Comparison of ENCODE assay signal across 9 mouse cellular contexts in genomic region chr11:117617368-117617908, GRCm38 (mm10). TPM values are rescaled to one million over a fixed set of nuclear protein-coding genes. Genes with fewer than 3 reads are reported as not detected.
DNase-seq lines count a peak whose midpoint lies in the region; ATAC-seq lines count a peak whose summit lies in the region.
"Had no signal": no experiment of that assay in that cellular context is flagged by ENCODE, and none has a peak within 500 bp of the region (broad histone marks: within the 10 kb centered on the region; RNA-seq: fewer than 3 reads in every experiment).

No protein-coding gene starts in this region.

- ATAC-seq in forebrain, embryonic 11.5 days (replicated peaks; ENCODE audit: low FRiP score): no peak
- ATAC-seq in lung, embryonic 16.5 days (ENCODE audit: low read depth): peak; percentile 49; the same call in 1 of the 2 replicates
- ATAC-seq in liver, embryonic 13.5 days (ENCODE audit: low read depth): no peak
- no peak for ATAC-seq in erythroblast, adult 5-6 weeks (replicated peaks; ENCODE audit: low FRiP score, poor library complexity, severe bottlenecking)

- no peaks in the 10 kb centered on the region for H3K9me3 ChIP-seq in forebrain, embryonic 11.5 days (ENCODE audit: control insufficient read depth, low read length)
- no peaks in the 10 kb centered on the region for H3K9me3 ChIP-seq in forebrain, embryonic 10.5 days
- no peaks in the 10 kb centered on the region for H3K9me3 ChIP-seq in lung, embryonic 16.5 days (ENCODE audit: control insufficient read depth, low read length)
- H3K9me3 ChIP-seq in liver, embryonic 13.5 days (replicated peaks): no peaks in the 10 kb centered on the region

- H3K4me3 ChIP-seq in forebrain, embryonic 11.5 days (ENCODE audit: low read depth, low read length): no peak overlapping the region
- H3K4me3 ChIP-seq in forebrain, embryonic 10.5 days: no peak overlapping the region; the same call in 1 of the 2 replicates
- H3K4me3 ChIP-seq in lung, embryonic 16.5 days (ENCODE audit: low read length): no peak overlapping the region
- no peak overlapping the region for H3K4me3 ChIP-seq in liver, embryonic 13.5 days (replicated peaks)

- DNase-seq in forebrain, embryonic 11.5 days (ENCODE audit: low spot score): no peak
- no peak for DNase-seq in forebrain, embryonic 10.5 days (ENCODE audit: extremely low spot score, low spot score)
- no peak for DNase-seq in lung, adult 18-20 months
- no peak for DNase-seq in liver, embryonic 13.5 days
- no peak for DNase-seq in adrenal gland, postnatal 25 days
- DNase-seq in cerebellum, postnatal 36 days: no peak
- DNase-seq: thymus, postnatal 4 days had no signal

- 26% methylated on average over 16 of the region's 16 CpGs for WGBS in forebrain, embryonic 11.5 days
- 28% methylated on average over 16 of the region's 16 CpGs for WGBS in forebrain, embryonic 10.5 days
- 17% methylated on average over 16 of the region's 16 CpGs for WGBS in lung, embryonic 16.5 days
- 18% methylated on average over 16 of the region's 16 CpGs for WGBS in liver, embryonic 13.5 days (ENCODE audit: insufficient replicate concordance)

- H3K27ac ChIP-seq in forebrain, embryonic 11.5 days (ENCODE audit: low read depth, low read length): no peak overlapping the region
- H3K27ac ChIP-seq in forebrain, embryonic 10.5 days: no peak overlapping the region
- H3K27ac ChIP-seq in lung, embryonic 16.5 days (ENCODE audit: low read length): no peak overlapping the region
- no peak overlapping the region for H3K27ac ChIP-seq in liver, embryonic 13.5 days

- H3K4me1 ChIP-seq in forebrain, embryonic 11.5 days (replicated peaks; ENCODE audit: control insufficient read depth, insufficient read depth, low read length): peaks cover 13% of the 10 kb centered on the region
- H3K4me1 ChIP-seq in forebrain, embryonic 10.5 days: peaks cover 49% of the 10 kb centered on the region
- H3K4me1 ChIP-seq in lung, embryonic 16.5 days (replicated peaks; ENCODE audit: control insufficient read depth, insufficient read depth, low read length): peaks cover 11% of the 10 kb centered on the region
- 0 out of 2 replicates have a peak, but pooled peaks cover 6% of the 10 kb centered on the region for H3K4me1 ChIP-seq in liver, embryonic 13.5 days (replicated peaks)

- H3K4me2 ChIP-seq in forebrain, embryonic 11.5 days (ENCODE audit: low read depth, low read length, severe bottlenecking): peak overlapping the region; percentile 16; the same call in 1 of the 2 replicates
- peak overlapping the region; percentile 4; the same call in 1 of the 2 replicates for H3K4me2 ChIP-seq in lung, embryonic 16.5 days (ENCODE audit: low read depth, low read length)
- H3K4me2 ChIP-seq in liver, embryonic 13.5 days: 0 out of 2 replicates have a peak overlapping the region, but pooled peaks have one; percentile 2

- no peaks in the 10 kb centered on the region for H3K36me3 ChIP-seq in forebrain, embryonic 11.5 days (ENCODE audit: control insufficient read depth, insufficient read depth, low read length)
- no peaks in the 10 kb centered on the region for H3K36me3 ChIP-seq in forebrain, embryonic 10.5 days (replicated peaks)
- no peaks in the 10 kb centered on the region for H3K36me3 ChIP-seq in lung, embryonic 16.5 days (ENCODE audit: control insufficient read depth, insufficient read depth, low read length)
- H3K36me3 ChIP-seq in liver, embryonic 13.5 days: no peaks in the 10 kb centered on the region

- H3K9ac ChIP-seq in forebrain, embryonic 11.5 days (ENCODE audit: low read length): no peak overlapping the region
- no peak overlapping the region for H3K9ac ChIP-seq in lung, embryonic 16.5 days (ENCODE audit: low read length)
- no peak overlapping the region for H3K9ac ChIP-seq in liver, embryonic 13.5 days

- H3K27me3 ChIP-seq in forebrain, embryonic 11.5 days (ENCODE audit: control insufficient read depth, insufficient read depth, low read length): peaks cover 11% of the 10 kb centered on the region
- H3K27me3 ChIP-seq in forebrain, embryonic 10.5 days (ENCODE audit: poor library complexity, severe bottlenecking): peaks cover 69% of the 10 kb centered on the region
- H3K27me3 ChIP-seq in lung, embryonic 16.5 days (ENCODE audit: control insufficient read depth, insufficient read depth, low read depth, low read length): peaks cover 26% of the 10 kb centered on the region
- H3K27me3 ChIP-seq in liver, embryonic 13.5 days: peaks cover 71% of the 10 kb centered on the region

RNA-seq across cellular contexts. Expression of gene Tnrc6c, which starts 36.7 kb away (rescaled TPM):
- 18.5 and 18.8 TPM in 2 replicates for polyA plus RNA-seq in forebrain, embryonic 11.5 days (2014; fragmentation: Nextera tagmentation; extraction: Ambion mirVana)
- polyA plus RNA-seq in forebrain, embryonic 10.5 days (2016; fragmentation: Nextera tagmentation; extraction: Ambion mirVana): 11.3 and 12.0 TPM in 2 replicates
- 8.6 and 9.3 TPM in 2 replicates for polyA plus RNA-seq in lung, embryonic 16.5 days (2015; fragmentation: Nextera tagmentation; extraction: Ambion mirVana)
- 2.8 and 2.9 TPM in 2 replicates for polyA plus RNA-seq in liver, embryonic 13.5 days (2015; fragmentation: Nextera tagmentation; extraction: Ambion mirVana)
- total RNA-seq in erythroblast, adult 5-6 weeks (2015; ENCODE audit: low replicate concordance): 5.6 and 6.9 TPM in 2 replicates
- total RNA-seq in erythroblast, adult 5-6 weeks (2017; ENCODE audit: low replicate concordance): 6.3 and 9.5 TPM in 2 replicates
- 24.1 and 29.4 TPM in 2 replicates for total RNA-seq in adrenal gland, postnatal 25 days (2021)
